Mouse (Mus musculus) lung, embryonic 14.5 days (tissue): ENCODE data around the gene Tmem186. TPM values are rescaled to one million over a fixed set of nuclear protein-coding genes. Genes with fewer than 3 reads are reported as not detected.
A peak's percentile ranks its signal among the peaks of the same experiment; 100 is the strongest.

Experiments used
- ATAC-seq: fragments of 200-750 bp; cut with Nextera tagmentation; 2 replicates; pipeline ENCODE4 v1.8.0; 2017; ENCODE audit warnings: mild to moderate bottlenecking, moderate TSS enrichment, moderate library complexity; ENCODE audit not compliant: insufficient read depth
- DNase-seq: peaks from one replicate; pipeline ENCODE4 v3.0.0-alpha.2; 2015
- H3K27ac ChIP-seq: fragments of 300-500 bp; sonication (generic); 2 replicates; pipeline ENCODE4 v1.5.1; 2014; ENCODE audit warnings: low read depth, mild to moderate bottlenecking, moderate library complexity
- H3K27me3 ChIP-seq: fragments of 300-500 bp; sonication (generic); 2 replicates; pipeline ENCODE4 v1.6.1; 2014; ENCODE audit warnings: low read length, control low read depth; ENCODE audit not compliant: insufficient read depth
- H3K36me3 ChIP-seq: fragments of 300-500 bp; sonication (generic); 2 replicates; pipeline ENCODE4 v1.6.1; 2014; ENCODE audit warnings: control low read depth; ENCODE audit not compliant: insufficient read depth
- H3K4me1 ChIP-seq: fragments of 300-500 bp; sonication (generic); 2 replicates; pipeline ENCODE4 v1.6.1; 2014; ENCODE audit warnings: antibody characterized with exemption, control low read depth; ENCODE audit not compliant: insufficient read depth
- H3K4me2 ChIP-seq: fragments of 300-500 bp; sonication (generic); 2 replicates; pipeline ENCODE4 v1.6.1; 2014; ENCODE audit warnings: mild to moderate bottlenecking
- H3K4me3 ChIP-seq: fragments of 300-500 bp; sonication (generic); 2 replicates; pipeline ENCODE4 v1.5.1; 2014; ENCODE audit warnings: low read depth, low read length
- H3K9ac ChIP-seq: fragments of 300-500 bp; sonication (generic); 2 replicates; pipeline ENCODE4 v1.6.1; 2014
- H3K9me3 ChIP-seq: fragments of 300-500 bp; sonication (generic); 2 replicates; pipeline ENCODE4 v1.6.1; 2016; ENCODE audit warnings: low read depth, low read length, control low read depth
- CTCF ChIP-seq: IDR thresholded peaks from 2 replicates; pipeline ENCODE4 v1.5.1; 2016; ENCODE audit warnings: antibody characterized with exemption, low read depth
- WGBS: fragments of 180-500 bp; shearing (Covaris S2); extraction: QIAGEN DNeasy Blood & Tissue Kit; methylation state at CpG from one replicate; pipeline ENCODE4 v1.1.7; 2014; 5-methylcytosine and 5-hydroxymethylcytosine counted together
- polyA plus RNA-seq: library from polyadenylated mRNA; unstranded; fragments of >200 nt; fragmentation: Nextera tagmentation; extraction: Ambion mirVana; gene quantifications from 2 replicates; pipeline ENCODE4 v1.2.1, GENCODE M21; 2014

Tmem186 gene
- polyA plus RNA-seq, 1 experiment from 2014 or later, result 12.3 TPM

DNA sequence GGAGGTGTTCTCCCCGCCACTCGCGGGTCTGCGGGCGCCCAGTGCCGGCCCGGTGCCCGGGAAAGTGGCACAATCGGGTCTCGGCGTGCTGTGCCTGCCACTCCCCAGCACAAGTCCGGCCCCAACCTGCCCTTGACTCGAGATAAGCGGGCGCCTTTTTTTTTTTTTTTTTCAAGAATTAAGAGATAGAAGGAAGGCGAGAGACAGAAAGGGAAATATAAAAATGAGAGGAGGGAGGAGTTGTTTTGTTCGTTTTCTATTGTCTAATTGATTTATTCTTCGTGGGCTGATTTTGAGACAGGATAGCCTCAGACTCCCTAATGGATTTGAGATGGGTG is 34.8 kb upstream of the Tmem186 start:
- H3K9me3 ChIP-seq, result no peaks in the 10 kb centered on the region
- H3K4me2 ChIP-seq, result peak overlapping the region; percentile 81
- H3K4me1 ChIP-seq, result peaks cover 12% of the 10 kb centered on the region; the same call in 1 of the 2 replicates
- H3K9ac ChIP-seq, result peak overlapping the region; percentile 47
- H3K36me3 ChIP-seq, result no peaks in the 10 kb centered on the region
- H3K4me3 ChIP-seq, result peak overlapping the region; percentile 66
- 1% methylated on average over 18 of the region's 18 CpGs for WGBS
- no peak for ATAC-seq
- no peak overlapping the region for H3K27ac ChIP-seq
- H3K27me3 ChIP-seq, result 0 out of 2 replicates have a peak, but pooled peaks cover 4% of the 10 kb centered on the region
- no peak for DNase-seq
- no peak for TF ChIP-seq CTCF

DNA sequence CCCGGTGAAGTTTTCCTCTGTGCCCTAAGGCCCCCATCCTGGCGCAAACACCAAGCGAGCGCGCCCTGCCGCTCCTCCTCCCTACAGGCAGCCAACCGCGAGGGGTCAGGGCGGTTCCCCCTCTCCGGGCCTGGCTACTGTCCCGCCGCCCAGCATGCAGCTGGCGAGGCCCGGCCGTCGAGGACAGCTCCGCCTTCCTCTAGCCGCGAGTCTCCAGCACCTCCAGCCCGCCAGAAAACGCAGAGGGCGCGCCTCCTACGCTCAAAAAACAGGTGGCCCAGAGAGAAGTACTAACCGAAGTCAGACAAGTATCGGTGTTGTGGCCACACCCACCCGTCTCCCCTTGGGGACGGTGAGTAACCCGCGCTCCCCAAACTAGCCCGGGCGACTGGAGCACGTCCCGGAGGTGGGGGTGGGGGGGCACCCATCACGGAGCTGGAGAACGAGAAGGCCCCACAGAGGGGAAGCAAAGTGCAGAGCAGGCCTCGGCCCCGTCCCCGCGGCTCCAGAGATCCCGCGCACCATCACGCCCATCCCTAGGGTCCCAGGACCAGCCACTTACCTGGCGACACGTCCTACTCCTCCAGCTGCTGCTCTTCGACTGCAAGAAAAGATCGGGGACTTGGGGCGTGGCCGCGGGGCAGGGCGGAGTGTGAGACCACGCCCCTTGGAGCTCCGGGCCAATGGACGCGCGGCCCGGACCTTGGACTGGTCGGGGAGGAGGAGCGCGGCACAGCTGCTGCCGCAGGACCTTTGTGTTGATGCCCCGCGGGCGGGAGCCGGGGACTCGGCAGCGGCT is 34.2 kb upstream of the Tmem186 start, which contains the start of gene Carhsp1:
Carhsp1 (minus strand) TSS at position 605 of the 799 bp plus-strand sequence.
- whole genome bisulfite sequencing, result under 1% methylated on average over 61 of the region's 67 CpGs
- DNase-seq (peak; percentile 97), ATAC-seq (peak; percentile 93)
- H3K9ac ChIP-seq, result peak within 1 kb of the TSS; percentile 65
- peak; percentile 50; the same call in 1 of the 2 replicates for TF ChIP-seq CTCF
- H3K4me2 ChIP-seq, result peak within 1 kb of the TSS; percentile 81
- H3K27me3 ChIP-seq, result 0 out of 2 replicates have a peak, but pooled peaks cover 4% of the 10 kb centered on the region
- no peaks in the 10 kb centered on the region for H3K36me3 ChIP-seq
- peak within 1 kb of the TSS; percentile 83 for H3K27ac ChIP-seq
- H3K4me3 ChIP-seq, result peak within 1 kb of the TSS; percentile 66
- H3K9me3 ChIP-seq, result no peaks in the 10 kb centered on the region
- H3K4me1 ChIP-seq, result peaks cover 12% of the 10 kb centered on the region; the same call in 1 of the 2 replicates

DNA sequence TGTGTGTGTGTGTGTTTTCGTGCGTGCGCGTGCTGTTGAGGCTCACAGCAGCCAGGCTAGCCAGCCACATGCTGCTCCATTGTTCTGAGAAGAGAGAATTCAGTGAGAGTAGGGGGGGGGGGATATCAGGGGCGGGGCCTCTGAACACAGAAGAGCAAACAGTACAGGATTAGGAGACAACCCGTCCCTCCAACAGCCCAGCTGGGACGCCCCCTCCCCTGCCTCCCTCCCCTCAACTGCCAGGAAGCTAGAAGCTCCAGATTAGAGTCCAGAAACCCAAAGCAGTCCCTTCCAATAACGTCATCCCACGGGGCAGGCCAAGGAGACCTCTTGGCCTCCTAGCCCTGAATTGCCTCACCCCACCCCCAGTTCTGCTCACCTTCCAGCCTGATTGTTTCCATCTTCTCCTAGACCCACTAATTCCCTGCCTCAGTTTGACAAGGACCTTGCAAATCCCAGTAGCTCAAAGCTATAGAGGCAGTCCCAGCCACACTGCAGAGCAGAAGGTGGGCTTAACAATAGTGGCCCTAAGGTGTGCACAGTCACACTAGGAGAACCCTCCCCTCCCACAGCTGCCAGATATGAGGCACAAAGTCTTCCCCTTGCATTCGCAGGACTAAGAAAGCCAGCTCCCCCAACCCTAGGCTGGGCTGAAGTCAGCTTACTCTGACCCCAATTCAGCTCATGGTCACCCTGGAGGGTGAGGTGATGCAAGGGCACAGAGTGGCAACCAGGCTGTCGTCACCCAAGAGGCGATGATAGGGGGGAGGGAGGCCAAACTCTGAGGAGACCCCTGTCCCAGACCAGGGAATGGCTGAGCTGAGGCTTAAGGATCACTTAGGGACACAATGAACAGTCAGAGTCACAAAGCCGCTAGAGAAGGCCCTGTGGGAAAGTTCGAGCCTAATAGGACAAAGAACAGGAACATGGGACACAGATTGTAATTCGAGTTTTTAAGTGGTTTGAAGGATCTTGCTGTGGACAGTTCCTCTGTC is 32.8 kb upstream of the Tmem186 start:
- Histone ChIP-seq H3K4me1 (peaks cover 12% of the 10 kb centered on the region; the same call in 1 of the 2 replicates), H3K9ac (peak overlapping the region; percentile 65), H3K36me3 (no peaks in the 10 kb centered on the region; the same call in 1 of the 2 replicates), H3K9me3 (no peaks in the 10 kb centered on the region), H3K4me3 (peak overlapping the region; percentile 66), H3K27me3 (0 out of 2 replicates have a peak, but pooled peaks cover 4% of the 10 kb centered on the region), H3K27ac (0 out of 2 replicates have a peak overlapping the region, but pooled peaks have one; percentile 16), H3K4me2 (peak overlapping the region; percentile 81)
- peak; percentile 27 for DNase-seq
- 9% methylated on average over 14 of the region's 15 CpGs for WGBS
- TF ChIP-seq CTCF, result no peak
- no peak for ATAC-seq

DNA sequence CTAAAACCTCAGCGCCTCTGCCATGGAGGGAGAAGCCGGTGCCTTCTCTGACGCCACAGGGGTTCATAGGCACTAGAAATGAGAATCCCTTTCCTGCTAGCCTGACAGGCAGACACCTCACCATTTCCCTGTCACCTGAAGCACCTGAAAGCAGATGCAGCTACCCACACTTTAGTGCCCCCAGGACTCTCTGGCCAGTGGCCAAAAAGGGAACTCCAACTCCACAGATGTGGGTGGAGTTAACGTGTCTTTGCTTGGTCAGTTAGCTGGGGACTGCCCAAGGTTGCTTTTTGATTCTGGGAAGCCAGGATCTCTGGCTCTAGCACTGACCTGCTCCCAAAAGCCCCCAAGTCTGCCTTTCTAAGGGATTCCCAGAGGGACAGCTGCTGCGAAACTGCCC is 31.9 kb upstream of the Tmem186 start:
- Histone ChIP-seq H3K27ac (no peak overlapping the region), H3K4me3 (peak overlapping the region; percentile 66; the same call in 1 of the 2 replicates), H3K27me3 (0 out of 2 replicates have a peak, but pooled peaks cover 4% of the 10 kb centered on the region), H3K9me3 (no peaks in the 10 kb centered on the region), H3K9ac (peak overlapping the region; percentile 65), H3K36me3 (no peaks in the 10 kb centered on the region; the same call in 1 of the 2 replicates), H3K4me1 (peaks cover 12% of the 10 kb centered on the region; the same call in 1 of the 2 replicates), H3K4me2 (peak overlapping the region; percentile 81)
- DNase-seq (peak; percentile 41), ATAC-seq (no peak)
- TF ChIP-seq CTCF, result no peak
- 58% methylated on average over 5 of the region's 5 CpGs for WGBS

DNA sequence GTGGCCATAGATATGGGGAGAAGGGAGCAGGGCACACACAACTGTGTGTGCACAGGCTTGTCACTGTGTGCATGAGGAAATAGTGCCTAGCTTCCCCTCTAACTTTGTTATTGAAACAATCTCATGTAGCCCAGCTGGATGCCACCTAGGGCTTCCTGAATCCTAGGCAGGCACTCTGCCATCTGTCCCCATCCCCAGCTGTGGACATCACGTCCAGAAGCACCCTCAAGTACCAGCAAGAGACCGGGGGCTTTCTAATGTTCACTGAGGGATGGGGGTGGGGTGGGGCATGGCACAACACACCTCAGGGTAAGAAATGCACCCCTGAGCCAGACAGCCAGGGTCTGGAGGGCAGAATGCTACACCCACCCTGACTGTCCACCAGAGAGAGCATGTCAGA is 30.9 kb upstream of the Tmem186 start:
- Histone ChIP-seq H3K4me3 (no peak overlapping the region), H3K36me3 (peaks cover 6% of the 10 kb centered on the region), H3K4me1 (peaks cover 12% of the 10 kb centered on the region; the same call in 1 of the 2 replicates), H3K27me3 (0 out of 2 replicates have a peak, but pooled peaks cover 4% of the 10 kb centered on the region), H3K4me2 (no peak overlapping the region), H3K9me3 (no peaks in the 10 kb centered on the region), H3K27ac (no peak overlapping the region), H3K9ac (no peak overlapping the region)
- no peak for DNase-seq
- no peak for TF ChIP-seq CTCF
- ATAC-seq, result no peak
- 70% methylated on average over 2 of the region's 2 CpGs for WGBS

DNA sequence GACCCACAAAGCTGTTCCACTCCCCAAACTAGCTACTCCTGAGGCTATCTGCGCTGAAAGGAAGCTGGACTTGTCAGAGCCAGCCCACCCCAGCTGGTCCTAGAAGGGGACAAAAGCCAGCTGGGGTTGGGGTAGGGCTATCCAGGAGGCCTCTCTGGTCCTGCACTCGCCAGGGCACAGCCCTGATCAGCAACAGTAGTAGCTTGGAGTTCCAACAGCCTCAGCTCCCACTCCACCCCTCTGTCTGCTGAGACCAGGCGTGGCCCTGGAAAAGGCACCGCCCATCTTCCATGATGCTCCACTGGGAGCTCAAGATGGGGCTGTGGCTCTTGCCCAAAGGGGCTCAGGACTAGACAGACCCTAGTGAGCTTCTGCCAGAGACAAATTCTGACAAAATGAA is 30.3 kb upstream of the Tmem186 start:
- DNase-seq, result no peak

More for the DNA sequence above, 30.3 kb upstream of the Tmem186 start:
- Histone ChIP-seq H3K4me3 (no peak overlapping the region), H3K9me3 (no peaks in the 10 kb centered on the region), H3K27me3 (0 out of 2 replicates have a peak, but pooled peaks cover under 1% of the 10 kb centered on the region), H3K4me2 (no peak overlapping the region), H3K4me1 (peaks cover 12% of the 10 kb centered on the region; the same call in 1 of the 2 replicates), H3K36me3 (peaks cover 11% of the 10 kb centered on the region), H3K9ac (no peak overlapping the region; the same call in 1 of the 2 replicates), H3K27ac (no peak overlapping the region; the same call in 1 of the 2 replicates)
- 60% methylated on average over 4 of the region's 4 CpGs for WGBS
- no peak for TF ChIP-seq CTCF
- no peak for ATAC-seq
